Mouse (Mus musculus) cerebellum, postnatal 25 days (tissue): ENCODE results near the gene Uspl1.

Source experiments
- DNase-seq, 2 experiments: peaks; one replicate each; pipeline ENCODE4 v3.0.0; 2021; ENCODE audit warnings: mixed read lengths in 2 of 2

Uspl1 gene

DNA sequence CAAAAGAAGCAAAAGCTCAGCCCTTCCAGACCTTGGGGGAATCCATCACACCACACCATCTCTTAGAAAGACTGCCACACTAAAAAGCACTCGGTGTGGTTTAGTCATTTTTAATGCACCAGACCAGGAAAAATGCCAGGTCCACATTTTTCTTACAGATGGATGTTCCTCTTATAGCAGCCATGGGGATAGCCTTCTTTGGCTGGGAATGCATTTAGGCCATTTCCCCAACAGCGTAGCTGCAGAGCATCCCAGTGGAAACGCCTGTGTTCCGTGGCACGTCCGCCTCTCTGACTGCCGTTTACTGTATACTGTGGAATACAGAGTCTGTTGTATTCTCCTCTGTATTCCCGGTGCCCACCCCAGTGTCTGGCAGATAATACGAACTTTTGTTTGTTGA lies 15.3 kb upstream of the Uspl1 start:
- DNase-seq: peak; percentile 16 to 27

DNA sequence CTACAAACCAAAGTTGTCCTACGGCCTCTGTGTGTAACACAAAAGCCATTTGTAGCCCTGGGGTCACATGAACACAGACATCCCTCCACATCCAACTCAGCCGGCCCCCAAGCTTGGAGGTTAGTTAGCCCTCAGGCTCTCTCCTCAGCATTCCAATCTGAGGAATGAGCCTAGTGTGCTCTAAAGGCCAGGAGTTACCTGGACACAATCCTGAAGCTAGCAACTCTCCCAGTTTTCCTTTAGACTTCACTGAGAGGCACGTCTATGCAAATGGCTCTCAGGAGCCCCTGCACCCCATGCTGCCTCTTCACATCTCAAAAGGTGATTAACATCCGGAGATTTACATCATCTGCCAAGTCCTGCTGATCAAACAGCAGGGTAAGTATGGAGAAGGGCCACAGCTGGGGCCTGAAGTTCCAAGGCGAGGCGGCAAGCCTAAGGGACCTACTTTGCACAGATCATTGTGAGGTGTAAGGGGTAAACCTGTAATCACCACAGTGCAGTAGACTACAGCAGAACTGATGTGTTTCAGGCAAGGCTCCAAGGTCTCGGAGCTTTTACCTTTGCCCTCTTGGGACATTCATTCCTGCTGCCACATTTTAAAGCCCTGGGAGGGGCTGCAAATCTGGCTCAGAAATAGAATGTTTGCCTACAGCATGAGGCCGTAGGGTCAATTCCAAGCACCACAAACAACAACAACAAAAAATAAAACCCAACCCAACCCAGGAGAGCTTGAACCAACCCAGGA lies 13.1 kb upstream of the Uspl1 start:
- DNase-seq: no peak

DNA sequence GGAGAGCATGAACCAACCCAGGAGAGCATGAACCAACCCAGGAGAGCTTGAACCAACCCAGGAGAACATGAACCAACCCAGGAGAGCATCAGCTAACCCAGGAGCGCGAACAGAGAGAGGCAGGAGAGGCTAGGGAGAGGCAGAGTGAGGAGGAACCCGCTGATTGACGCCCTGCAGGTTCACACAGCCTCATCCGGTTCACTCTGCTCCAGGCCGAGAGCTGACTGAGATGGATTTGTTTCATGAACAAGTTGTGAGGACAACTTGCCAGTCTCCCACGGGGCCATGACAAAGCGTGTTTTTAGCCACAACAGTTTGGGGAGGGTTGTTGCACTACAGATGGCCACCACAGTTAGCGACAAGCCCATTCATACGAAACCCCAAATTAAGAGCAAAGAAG lies 11.9 kb upstream of the Uspl1 start:
- DNase-seq: no peak

DNA sequence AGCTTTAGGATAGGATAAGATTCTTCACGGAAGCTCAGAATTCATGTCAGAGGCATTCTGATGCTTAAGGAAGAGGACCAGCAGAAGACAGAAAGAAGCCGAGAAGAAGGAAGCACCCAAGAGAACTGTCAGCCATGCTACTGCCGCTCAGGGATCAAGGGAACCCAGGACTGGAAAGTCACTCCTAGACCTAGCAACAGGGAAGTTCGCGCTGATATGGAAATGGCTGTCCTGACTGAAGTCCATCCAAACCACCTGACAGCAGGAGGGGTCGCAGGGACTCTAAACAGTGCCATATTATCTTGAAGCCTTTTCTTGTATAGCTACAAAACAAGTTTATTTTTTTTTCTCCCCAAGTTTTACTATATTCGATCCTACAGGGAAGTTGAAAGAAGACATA lies 9.6 kb upstream of the Uspl1 start:
- no peak for DNase-seq

DNA sequence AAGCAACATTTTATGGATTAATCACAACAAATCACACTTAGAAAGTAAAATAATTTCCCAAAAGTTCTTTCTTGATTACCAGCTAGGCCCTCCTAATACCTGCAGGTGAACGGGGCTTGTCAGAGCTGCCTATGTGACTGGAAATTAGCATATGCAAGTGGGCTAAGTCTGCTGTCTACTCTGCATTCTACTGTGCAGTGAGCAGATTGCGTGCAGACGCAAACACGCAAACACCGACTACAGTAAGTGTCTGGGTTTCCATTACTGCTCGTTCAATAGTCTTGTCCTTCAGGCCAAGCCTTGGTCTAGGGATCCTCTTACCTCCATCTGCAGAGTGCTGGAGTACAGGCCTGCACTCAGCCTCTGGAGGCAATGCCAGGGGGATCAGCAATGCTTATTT lies 8.4 kb upstream of the Uspl1 start:
- no peak for DNase-seq

DNA sequence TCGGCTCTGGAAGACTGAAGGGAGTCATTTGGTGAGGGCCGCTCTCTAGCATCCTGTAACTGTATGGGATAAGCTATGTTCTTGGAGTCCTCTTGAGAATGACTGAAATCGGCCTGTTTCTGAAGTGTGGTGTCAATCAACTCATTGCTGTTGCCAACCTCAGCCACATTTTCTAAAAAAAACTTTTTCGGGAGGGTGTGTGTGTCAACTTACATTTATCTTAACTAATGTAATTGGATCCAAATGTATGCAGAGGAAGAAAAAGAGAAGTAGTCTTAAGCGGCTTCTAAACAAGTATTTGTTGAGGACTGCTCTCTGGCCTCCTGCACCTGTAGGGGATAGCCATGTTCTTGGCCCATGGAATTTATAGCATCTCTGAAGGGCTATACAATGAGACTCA lies 6.1 kb upstream of the Uspl1 start:
- DNase-seq: no peak

DNA sequence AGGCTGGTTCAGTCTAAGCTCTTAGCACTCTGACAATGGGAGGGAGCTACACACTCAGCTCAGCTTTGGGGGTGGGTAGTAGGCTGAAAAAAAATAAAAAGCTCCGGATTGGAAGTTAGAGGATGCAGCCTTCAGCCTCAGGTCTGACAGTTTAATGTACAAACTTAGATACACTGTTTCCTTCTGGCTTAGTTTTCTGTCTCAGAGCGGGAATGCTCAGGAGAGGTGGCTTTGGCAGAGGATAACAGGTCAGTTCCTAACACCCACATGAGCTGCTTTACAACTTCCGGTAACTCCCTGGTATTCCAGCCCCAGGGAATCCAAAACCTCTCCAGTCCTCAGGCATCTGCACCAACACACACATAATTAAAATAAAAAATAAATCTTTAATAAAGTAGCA lies 4.3 kb upstream of the Uspl1 start:
- DNase-seq: no peak

DNA sequence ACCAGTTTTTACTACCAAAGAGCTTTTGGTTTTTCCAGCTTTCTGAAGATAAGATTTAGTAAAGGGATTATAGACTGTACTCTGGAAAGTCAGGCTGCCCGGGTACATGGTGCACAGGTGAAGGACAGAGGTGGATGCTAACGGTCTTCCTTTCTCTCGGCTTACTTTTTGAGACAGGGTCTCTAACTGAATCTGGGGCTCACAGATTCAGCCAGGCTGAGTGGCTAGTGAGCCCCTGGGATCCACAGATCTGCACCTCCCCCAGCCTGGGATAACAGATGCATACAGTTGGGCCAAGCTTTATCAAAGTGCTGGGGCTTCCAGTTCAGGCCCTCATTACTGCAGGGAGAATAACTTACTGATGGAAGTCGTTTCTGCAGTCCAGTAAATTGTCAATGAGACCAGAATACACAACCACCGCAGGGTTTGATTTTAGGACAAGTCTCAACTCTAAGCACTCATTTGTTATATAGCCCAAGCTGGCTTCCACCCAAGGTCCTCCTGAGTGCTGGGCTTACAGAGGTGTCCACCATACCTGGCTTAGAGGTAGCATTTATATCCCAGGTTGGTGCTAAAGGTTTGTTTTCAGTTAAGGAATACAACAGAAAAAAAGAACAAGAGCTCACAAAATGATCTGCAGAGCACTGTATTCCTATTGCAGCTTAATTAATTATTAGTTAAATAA lies 1.8 kb upstream of the Uspl1 start:
- DNase-seq: peak in 1 of 2 experiments; percentile 18

DNA sequence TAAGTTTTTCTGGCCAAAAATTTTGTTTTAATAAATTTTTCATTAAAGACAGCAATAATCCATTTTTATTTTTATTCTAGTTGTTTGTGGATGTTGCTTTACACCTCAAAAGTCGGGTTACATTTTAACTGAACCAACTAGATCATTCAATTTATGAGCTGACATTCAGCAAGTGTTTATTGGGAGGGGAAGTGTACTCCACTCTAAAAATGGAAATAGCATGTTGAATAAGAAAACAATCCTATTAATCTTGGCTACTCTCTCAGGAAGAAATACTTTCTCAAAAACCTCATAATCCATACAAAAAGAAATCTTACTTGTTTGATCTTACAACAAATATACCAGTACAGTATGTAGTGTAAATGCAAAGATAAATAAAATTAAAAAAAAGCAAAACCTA lies 1.0 kb upstream of the Uspl1 start:
- DNase-seq: no peak

DNA sequence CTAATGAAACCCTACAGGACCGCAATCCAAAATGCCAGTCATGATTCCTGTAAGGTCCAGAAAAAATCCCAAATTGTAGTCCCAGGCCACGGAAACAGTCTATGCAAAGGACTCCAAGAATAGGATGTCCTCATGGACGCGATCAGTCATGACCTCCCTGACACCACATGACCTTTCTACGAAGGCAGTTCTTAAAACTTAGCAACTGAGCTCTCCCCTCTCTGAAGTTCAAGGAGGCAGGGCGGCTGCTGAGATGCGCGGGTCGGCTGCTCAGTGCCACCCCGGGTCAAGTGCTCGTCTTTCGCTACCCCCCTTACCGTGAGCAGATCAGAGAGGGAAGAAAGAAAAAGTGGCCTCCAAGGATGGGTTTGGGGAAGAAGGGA lies 438 bp upstream of the Uspl1 start:
- DNase-seq: no peak

DNA sequence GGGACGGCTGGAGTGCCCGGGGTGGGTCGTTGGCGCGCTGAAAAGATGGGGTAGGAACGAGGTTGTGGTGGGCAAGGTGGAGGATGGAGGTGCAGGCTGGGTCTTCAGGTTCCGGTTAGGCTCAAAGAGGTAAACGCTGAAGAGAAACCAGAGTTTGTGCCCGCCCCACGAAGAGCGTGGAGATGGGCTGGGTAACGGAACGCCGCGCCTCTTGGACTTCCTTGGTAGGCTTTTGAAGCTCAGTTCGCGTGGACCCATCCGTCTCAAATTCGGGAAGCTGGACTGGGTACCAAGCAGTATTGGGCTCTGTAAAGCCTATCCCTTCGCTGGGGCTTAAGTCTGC lies 665 bp downstream of the Uspl1 start:
- peak in 1 of 2 experiments; percentile 63 for DNase-seq

DNA sequence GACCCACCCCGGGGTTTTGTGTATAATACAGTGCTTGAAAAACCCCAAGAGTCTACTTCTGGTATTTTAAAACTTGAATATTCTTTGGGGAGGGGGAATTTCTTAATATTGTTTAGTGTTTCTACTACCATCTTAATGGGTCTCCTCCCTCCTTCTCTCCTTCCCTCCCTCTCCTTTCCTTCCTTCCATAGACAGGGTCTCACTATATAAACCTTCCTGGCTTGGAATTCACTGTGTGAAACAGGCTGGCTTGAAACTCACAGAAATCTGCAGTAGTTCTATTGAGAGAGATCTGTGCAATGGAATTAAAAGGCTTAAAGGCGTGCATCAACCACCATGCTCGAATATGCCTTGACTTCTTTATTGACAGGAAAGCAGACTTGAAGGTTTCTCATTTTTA lies 1.7 kb downstream of the Uspl1 start:
- no peak for DNase-seq

DNA sequence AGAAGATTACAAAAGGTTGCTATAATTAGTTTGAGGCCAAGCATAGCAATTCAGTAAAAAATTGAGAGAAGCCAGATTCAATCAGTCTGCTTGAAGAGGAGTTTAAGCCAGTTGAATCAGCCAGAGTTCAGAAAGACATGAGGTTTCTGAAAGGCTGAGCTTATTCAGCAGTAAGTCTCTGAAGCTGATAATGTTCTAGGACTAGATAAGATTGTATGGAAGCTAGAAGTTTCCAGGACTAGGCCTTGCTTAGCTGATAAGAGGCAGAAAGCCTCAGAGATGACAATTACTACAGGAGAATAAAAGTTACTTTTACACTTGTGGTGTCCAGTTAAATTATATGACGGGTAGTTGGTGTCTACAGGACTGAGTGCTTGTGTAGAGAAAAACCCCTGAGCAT lies 6.0 kb downstream of the Uspl1 start:
- no peak for DNase-seq

DNA sequence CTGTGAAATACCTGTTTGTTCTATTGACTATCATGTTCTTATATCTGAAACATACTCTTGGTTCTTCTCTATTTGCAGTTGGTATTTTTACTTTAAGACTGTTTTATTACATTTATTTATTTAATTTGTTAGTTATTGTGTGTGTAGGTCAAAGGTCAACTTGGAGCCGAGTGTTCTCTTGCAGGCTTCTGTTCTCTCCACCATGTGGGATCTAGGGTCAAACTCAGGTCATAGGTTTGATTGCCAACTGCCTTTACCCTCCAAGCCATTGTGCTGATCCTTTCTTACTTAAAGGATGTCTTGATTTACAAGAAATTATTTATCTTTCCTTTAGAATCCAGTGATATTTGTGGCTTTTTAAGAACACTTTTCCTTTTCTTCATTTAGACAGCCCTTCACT lies 12.5 kb downstream of the Uspl1 start:
- DNase-seq: no peak

DNA sequence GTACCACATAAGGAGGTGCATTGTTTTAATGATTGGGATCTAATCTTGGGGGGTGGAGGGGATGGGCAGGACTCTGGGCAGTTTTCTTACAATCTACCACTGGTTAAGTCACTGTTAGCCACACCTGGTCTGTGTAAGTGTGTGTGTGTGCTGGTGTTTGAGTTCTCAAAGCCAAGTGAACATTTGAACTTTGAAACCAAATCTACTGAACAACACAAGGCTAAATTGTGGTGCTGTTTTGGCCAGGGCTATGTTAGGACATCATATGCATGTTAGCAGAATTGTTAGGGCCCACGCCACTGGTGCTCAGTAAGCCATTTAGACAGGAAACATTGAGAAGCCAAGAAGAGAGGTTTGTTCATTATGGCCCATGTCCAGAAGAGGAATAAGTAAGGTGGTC lies 14.6 kb downstream of the Uspl1 start:
- DNase-seq: no peak

DNA sequence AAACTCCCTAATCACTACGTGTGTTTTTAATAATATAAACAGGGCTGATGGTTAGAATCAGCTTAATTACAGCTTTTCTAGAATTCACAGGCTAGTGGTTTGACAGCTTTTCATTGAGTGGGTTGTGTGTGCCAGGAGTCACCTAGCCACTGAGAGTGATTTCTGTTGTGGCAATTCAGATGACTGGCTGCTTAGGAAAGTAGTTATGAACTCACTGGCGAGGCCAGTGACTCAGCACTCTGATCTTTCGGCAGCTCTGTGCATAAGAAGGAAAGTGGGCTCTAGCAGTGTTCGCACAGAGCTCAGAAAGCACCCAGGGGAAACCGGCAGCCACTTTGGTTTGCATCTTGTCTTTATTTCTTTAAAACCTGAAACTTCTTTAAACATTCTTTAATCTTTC lies 18.8 kb downstream of the Uspl1 start:
- no peak for DNase-seq

DNA sequence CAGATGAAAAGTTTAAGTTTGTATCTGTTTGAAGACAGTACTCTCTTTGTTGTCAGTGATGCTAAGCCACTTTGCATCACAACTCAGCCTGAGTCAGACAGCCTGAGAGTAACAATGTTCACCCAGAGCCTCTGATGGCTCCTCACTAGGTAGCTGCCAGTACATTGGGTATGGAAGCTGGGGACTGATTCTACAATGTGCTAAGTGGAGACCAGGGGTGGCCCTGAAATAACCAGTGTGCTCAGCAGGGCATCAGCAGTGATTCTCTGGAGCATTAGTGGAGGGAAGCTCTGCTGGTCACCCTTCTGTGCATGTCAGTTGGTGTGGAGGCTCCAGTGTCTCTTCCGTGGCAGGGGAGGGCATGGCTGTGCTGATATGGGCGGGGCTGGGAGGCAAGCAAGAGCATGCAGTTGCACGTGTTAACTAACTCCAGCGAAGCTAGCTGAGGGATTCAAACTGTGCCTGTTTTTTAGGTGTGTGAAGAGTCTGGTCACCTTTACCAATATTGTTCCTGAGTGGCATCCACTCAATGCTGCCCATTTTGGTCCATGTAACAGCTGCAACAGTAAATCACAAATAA lies 19.7 kb downstream of the Uspl1 start:
- DNase-seq: no peak

DNA sequence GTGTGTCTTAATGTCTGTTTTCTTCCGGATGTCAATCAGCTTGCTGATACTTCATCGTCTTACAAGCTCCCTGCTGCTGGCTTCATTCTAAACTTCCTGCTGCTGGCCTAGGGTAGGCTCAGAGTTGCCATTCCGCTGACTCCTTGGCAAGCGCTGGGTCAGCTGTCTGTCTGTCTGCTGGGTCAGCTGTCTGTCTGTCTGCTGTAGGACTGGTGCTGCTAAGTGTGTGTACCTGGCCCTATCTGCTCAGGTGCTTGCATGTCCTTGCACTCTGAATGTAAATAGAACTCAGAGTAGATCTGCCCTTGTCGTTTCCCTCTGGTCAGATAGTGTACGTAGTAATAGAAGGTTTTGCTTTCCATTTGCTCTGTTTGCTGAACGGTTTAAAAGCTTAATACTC lies 20.7 kb downstream of the Uspl1 start:
- no peak for DNase-seq

DNA sequence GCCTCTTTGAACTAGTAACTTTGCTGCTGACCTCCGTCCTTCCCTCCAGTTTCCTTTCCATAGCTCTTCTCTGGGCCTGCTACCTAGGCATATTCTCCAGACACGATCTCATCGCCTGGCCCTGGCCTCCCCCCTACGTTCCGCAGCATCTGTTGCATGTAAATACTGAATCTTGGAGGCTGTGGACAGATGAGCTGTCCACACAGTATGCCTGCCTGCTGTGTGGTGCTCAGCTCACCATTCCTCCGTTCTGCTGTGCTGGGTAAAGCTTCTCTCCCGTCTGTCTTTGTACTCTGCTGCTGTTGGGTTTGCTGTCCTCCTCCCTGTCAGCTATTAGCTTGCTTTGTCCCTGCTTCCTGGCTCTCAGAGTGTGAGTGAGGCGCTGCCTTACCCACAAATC lies 21.1 kb downstream of the Uspl1 start:
- no peak for DNase-seq

DNA sequence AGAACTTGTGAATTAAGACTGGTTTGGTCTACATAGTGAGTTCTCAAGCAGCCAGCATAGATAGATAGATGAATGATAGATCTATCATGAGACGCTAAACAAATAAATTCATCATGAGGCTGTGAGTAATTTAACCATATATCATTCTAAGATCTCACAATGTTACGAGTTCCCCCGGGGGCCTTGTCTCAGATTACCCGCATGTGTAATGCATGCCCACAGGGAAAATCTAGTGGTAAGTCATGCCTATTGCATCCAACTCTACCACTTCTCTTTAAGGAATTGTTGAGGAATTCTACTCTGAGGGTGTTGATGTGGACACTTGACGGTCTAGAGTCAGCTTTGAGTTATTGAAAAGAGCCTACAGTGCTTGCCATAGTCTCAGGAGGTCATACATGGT lies 22.1 kb downstream of the Uspl1 start:
- no peak for DNase-seq

DNA sequence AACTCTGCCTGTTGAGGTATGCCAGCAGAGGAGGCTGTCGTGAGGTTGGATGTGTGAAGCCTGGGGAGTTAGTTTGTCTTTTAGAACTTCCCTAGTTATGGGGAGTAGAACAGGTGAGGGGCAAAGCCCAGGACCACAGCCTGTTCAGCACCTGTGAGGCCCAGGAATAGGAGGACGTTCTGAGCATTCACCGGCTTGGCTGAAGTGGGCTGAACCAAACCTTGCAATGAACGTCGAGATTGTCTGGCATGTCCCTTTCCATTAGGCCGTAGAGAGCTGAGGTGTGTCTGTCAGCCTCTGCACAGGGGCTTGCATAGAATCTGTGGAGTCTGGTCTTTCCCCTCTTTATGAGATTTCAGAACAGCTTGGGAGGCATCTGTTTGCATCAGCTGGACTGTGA lies 23.5 kb downstream of the Uspl1 start:
- DNase-seq: no peak

DNA sequence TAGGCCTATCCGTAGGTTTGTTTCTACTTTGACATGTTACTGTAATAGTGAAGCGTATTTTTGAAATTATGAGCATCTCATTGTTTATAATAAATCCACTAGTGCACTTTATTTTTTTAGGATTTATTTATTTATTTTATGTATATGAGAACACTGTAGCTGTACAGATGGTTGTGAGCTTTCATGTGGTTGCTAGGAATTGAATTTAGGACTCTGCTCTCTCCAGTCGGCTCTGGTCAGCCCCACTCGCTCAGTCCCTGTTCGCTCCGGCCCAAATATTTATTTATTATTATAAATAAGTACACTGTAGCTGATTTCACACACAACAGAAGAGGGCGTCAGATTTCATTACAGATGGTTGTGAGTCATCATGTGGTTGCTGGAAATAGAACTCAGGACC lies 24.6 kb downstream of the Uspl1 start:
- no peak for DNase-seq

DNA sequence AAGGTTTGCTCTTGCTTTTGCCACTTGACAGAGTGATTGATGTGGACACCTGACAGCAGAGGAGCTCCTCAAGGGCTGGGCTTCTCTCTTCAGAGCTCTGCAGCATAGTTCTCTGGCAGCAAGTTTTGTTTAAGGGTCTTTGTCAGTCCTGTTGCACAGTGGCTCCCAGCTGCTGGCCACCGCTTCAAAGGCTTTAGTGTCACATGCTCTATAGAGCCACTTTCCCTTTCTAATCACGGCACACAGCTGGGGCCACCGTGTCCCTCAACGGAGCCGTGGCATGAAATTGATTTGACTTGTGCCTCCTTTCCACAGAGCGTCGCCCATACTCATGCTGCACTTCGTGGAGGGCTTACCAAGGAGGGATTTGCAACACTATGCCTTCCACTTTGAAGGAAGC lies 25.2 kb downstream of the Uspl1 start:
- no peak for DNase-seq

DNA sequence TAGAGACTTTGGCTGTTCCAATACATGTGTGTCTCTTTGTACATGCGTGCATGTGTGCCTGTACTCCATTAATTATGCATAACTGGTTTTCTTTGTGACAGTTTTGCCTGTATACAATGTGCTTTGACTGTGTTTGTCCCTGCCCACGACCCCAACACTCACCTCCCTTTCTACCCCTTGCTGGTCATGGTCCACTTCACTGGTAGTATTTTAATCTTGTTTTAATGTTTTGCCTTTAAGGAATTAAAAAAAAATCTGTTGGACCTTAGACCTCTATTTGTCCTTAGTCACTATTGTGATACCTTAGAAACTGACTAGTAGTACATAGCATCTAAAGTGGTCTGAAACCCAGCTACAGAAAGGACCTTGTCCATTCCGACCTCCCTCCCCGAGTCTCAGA lies 26.9 kb downstream of the Uspl1 start:
- no peak for DNase-seq

DNA sequence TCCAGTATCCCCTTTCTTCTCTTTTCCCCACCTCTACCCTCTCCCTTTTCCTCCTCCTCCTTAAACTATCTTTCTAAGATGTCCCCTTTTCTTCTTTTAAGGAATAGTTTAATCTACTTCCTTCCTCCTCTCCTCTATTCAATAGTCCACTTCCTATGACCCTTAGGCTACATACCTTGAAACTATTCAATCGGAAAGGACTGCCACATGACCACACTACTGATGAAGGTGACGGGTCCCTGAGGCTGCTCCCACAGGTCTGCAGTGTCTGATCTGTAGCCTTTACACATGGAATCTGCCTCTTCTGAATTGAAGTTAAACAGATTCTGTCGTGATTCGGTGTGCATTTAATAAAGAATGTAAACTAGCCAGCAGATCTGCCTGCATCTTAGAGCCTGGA lies 28.7 kb downstream of the Uspl1 start:
- DNase-seq: no peak
